Mouse (Mus musculus) lung, postnatal 0 days (tissue): ENCODE results near the gene Gm20388.

Source experiments
- CTCF ChIP-seq: IDR thresholded peaks from 2 replicates; pipeline ENCODE4 v1.5.1; 2016; ENCODE audit warnings: antibody characterized with exemption, mild to moderate bottlenecking
- EP300 ChIP-seq: IDR thresholded peaks from 2 replicates; pipeline ENCODE4 v1.6.1; 2016; ENCODE audit warnings: antibody characterized with exemption, mild to moderate bottlenecking, control low read depth

DNA sequence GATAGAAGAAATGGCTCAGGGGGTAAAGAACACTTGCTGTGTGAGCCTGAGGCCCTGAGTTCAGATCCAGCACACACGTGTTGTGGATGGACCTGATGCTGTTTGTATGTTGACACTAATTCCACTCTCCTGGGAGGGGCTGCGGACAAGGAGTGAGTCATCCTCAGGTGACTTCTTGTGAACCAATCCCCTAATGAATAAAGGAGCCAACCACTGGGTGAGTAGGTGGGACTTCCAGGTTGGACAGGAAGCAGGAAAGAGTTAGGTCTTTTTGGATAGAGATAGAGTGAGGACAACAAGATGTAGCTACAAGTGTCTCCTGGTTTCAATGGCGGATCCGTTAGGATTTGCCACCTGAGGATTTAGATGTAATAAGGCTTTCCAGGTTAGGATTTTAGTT, 3938.7 kb downstream of the Gm20388 start:
- TF ChIP-seq CTCF: no peak
- no peak for TF ChIP-seq EP300
